Mouse (Mus musculus) megakaryocyte, embryonic 14.5 days (primary cell): ENCODE results near the gene Hpcal1. TPM values are rescaled to one million over a fixed set of nuclear protein-coding genes. Genes with fewer than 3 reads are reported as not detected.

Experiments used
- H3K27me3 ChIP-seq: replicated peaks from 2 replicates; pipeline ENCODE3; 2012; ENCODE audit warnings: inconsistent platforms
- H3K36me3 ChIP-seq: replicated peaks from 2 replicates; pipeline ENCODE3; 2012; ENCODE audit warnings: low read length, inconsistent platforms, mixed read lengths
- H3K4me1 ChIP-seq: 2 replicates; pipeline ENCODE4 v1.6.1; 2012; ENCODE audit warnings: inconsistent platforms
- H3K4me3 ChIP-seq: replicated peaks from 2 replicates; pipeline ENCODE3; 2012; ENCODE audit warnings: moderate library complexity, mild to moderate bottlenecking, inconsistent platforms
- H3K9me3 ChIP-seq: 2 replicates; pipeline ENCODE4 v1.6.1; 2012; ENCODE audit warnings: inconsistent platforms
- FLI1 ChIP-seq: IDR thresholded peaks from 2 replicates; pipeline ENCODE4 v1.6.1; 2012; ENCODE audit warnings: low read length, inconsistent platforms, mixed read lengths
- GATA1 ChIP-seq: IDR thresholded peaks from 3 replicates; pipeline ENCODE4 v1.6.1; 2012; ENCODE audit warnings: mixed read lengths, low read length, inconsistent platforms, borderline replicate concordance
- polyA plus RNA-seq: library from polyadenylated mRNA; stranded (reverse); fragments of >175 nt; gene quantifications from 2 replicates; pipeline ENCODE4 v1.2.3, GENCODE M21; 2012; ENCODE audit warnings: low replicate concordance; ENCODE audit not compliant: insufficient read depth

Gene Hpcal1
- polyA plus RNA-seq, 1 experiment = 27.1 TPM

DNA sequence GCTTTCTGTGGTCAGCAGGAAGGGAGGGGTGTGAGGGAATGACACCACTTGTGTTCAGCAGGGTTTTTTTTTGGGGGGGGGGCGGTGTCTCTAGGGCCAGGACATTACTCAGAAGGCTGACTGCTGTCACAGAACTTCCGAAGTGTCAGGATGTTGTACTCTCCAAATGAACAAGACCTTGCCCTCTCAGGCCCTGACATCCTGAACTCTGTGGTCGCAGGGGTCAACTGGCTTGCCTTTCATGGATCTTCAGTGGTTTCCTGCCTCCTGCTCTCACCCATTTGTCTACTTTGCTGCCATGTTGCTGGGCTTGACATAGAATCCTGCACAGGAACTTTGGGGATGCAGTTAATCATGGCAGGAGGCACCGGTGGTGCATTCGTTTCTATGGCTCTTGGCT is 32.1 kb upstream of the Hpcal1 start:
- peaks cover 35% of the 10 kb centered on the region for H3K9me3 ChIP-seq
- H3K36me3 ChIP-seq = no peaks in the 10 kb centered on the region
- no peak overlapping the region for H3K4me3 ChIP-seq
- H3K27me3 ChIP-seq = peaks cover 4% of the 10 kb centered on the region
- TF ChIP-seq FLI1 (no peak), GATA1 (no peak)
- peaks cover 11% of the 10 kb centered on the region for H3K4me1 ChIP-seq

DNA sequence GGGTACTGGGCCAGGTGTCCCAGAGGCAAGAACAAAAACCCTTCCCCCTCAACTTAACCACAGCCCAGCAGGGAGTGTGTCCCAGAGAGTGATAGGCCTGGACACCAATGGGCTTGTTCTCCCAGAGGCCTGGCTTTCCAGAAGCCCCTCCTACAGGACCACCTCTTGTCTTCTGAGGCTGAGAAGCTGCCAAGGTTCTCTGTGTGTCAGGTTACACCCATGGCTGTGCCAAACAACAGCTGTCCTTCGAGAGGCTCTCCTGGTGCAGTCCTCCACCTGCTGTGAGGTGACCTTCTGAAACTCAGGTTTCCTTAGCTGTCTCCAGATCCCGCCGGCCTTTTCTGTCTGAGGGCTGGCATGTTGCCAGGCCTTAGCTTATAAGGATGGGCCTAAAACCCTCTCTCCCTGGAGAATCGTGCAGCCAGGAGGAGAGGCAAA is 29.2 kb upstream of the Hpcal1 start:
- H3K27me3 ChIP-seq = peaks cover 21% of the 10 kb centered on the region
- peaks cover 15% of the 10 kb centered on the region for H3K9me3 ChIP-seq
- no peak for TF ChIP-seq FLI1
- no peak for TF ChIP-seq GATA1
- H3K36me3 ChIP-seq = no peaks in the 10 kb centered on the region
- H3K4me1 ChIP-seq = peaks cover 14% of the 10 kb centered on the region
- no peak overlapping the region for H3K4me3 ChIP-seq

- H3K4me1 ChIP-seq = peaks cover 3% of the 10 kb centered on the region; the same call in 1 of the 2 replicates
- H3K27me3 ChIP-seq = peaks cover 28% of the 10 kb centered on the region
- H3K4me3 ChIP-seq = no peak overlapping the region
- H3K36me3 ChIP-seq = no peaks in the 10 kb centered on the region
- TF ChIP-seq GATA1 = no peak
- TF ChIP-seq FLI1 = no peak
- H3K9me3 ChIP-seq = no peaks in the 10 kb centered on the region
These were observed 26.5 kb upstream of the Hpcal1 start for GRCm38 (mm10) chr12:17663991-17664635.

GRCm38 (mm10) chr12:17665906-17666326 is 24.7 kb upstream of the Hpcal1 start:
- Histone ChIP-seq H3K4me1 (peaks cover 3% of the 10 kb centered on the region; the same call in 1 of the 2 replicates), H3K4me3 (no peak overlapping the region), H3K9me3 (peaks cover 3% of the 10 kb centered on the region; the same call in 1 of the 2 replicates), H3K27me3 (peaks cover 39% of the 10 kb centered on the region), H3K36me3 (no peaks in the 10 kb centered on the region)
- TF ChIP-seq FLI1 = no peak
- no peak for TF ChIP-seq GATA1

DNA sequence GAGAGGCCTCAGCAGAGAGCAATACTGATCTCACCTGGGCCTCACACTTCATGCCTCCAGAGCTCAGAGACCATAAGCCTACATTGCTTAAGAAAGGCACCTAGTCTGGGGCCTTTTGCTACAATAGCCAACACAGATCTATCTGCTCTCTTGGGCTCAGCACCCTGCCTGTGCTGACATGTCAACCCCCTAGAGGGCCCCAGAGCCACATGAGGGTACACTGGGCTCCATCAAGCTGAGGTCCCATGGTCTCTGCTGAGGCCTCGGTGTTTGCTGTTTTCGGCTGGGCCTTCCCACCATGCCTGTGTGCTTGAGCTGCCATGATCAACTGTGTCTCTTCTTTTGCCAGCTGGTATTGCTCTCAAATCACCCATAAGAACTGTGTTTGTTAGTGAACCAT is 24.0 kb upstream of the Hpcal1 start:
- Histone ChIP-seq H3K4me3 (no peak overlapping the region), H3K4me1 (peaks cover 3% of the 10 kb centered on the region; the same call in 1 of the 2 replicates), H3K36me3 (no peaks in the 10 kb centered on the region), H3K27me3 (peaks cover 36% of the 10 kb centered on the region), H3K9me3 (peaks cover 4% of the 10 kb centered on the region; the same call in 1 of the 2 replicates)
- TF ChIP-seq FLI1 (no peak), GATA1 (no peak)

GRCm38 (mm10) chr12:17673729-17674128 is 16.9 kb upstream of the Hpcal1 start:
- Histone ChIP-seq H3K4me3 (no peak overlapping the region), H3K4me1 (peaks cover 11% of the 10 kb centered on the region), H3K36me3 (no peaks in the 10 kb centered on the region), H3K27me3 (peaks cover 47% of the 10 kb centered on the region), H3K9me3 (peaks cover 9% of the 10 kb centered on the region; the same call in 1 of the 2 replicates)
- TF ChIP-seq FLI1 (no peak), GATA1 (no peak)

- no peaks in the 10 kb centered on the region for H3K36me3 ChIP-seq
- peaks cover 11% of the 10 kb centered on the region for H3K4me1 ChIP-seq
- H3K9me3 ChIP-seq = peaks cover 9% of the 10 kb centered on the region; the same call in 1 of the 2 replicates
- TF ChIP-seq GATA1 (no peak), FLI1 (no peak)
- no peak overlapping the region for H3K4me3 ChIP-seq
- H3K27me3 ChIP-seq = peaks cover 42% of the 10 kb centered on the region
These were observed 16.4 kb upstream of the Hpcal1 start for GRCm38 (mm10) chr12:17674182-17674812.

DNA sequence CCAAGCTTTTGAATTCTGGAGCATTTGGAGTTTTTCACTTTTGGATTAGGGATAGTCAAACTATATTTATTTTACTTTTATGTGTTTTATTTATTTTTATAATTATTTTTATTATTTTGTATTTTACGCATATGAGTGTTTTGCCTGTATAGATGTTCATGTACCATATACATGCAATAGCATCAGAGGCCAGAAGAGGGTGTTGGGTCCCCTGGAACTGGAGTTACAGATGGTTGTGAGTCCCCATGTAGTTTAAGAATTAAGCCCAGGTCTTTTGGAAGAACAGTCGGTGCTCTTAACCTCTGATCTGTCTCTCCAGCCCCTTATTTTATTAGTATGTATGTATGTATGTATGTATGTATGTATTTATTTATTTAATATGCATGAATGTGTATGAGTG is 12.9 kb upstream of the Hpcal1 start:
- Histone ChIP-seq H3K27me3 (peaks cover 26% of the 10 kb centered on the region), H3K9me3 (peaks cover 20% of the 10 kb centered on the region), H3K4me1 (peaks cover 15% of the 10 kb centered on the region), H3K36me3 (no peaks in the 10 kb centered on the region), H3K4me3 (no peak overlapping the region)
- TF ChIP-seq GATA1 = no peak
- no peak for TF ChIP-seq FLI1

DNA sequence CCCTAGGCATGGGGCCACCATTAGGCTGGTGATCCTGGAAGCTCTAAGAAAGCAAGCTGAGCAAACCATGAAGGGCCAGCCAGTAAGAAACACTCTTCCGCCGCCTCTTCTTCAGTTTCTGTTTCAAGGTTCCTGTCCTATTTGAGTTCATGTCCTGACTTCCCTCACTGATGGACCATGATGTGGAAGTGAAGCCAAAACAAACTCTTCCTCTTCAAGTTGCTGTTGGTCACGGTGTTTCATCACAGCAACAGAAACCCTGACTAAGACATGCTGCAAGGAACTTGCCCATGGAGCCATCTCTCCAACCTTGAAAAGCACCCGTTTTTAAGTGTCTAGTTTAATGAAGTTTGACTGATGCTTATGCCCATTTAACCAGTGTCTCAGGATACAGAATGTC is 11.1 kb upstream of the Hpcal1 start:
- no peak overlapping the region for H3K4me3 ChIP-seq
- no peak for TF ChIP-seq GATA1
- TF ChIP-seq FLI1 = no peak
- H3K27me3 ChIP-seq = peaks cover 14% of the 10 kb centered on the region
- peaks cover 5% of the 10 kb centered on the region for H3K4me1 ChIP-seq
- H3K9me3 ChIP-seq = peaks cover 20% of the 10 kb centered on the region
- H3K36me3 ChIP-seq = no peaks in the 10 kb centered on the region

- Histone ChIP-seq H3K36me3 (no peaks in the 10 kb centered on the region), H3K4me1 (peaks cover 4% of the 10 kb centered on the region; the same call in 1 of the 2 replicates), H3K9me3 (peaks cover 20% of the 10 kb centered on the region), H3K27me3 (peaks cover 2% of the 10 kb centered on the region), H3K4me3 (no peak overlapping the region)
- TF ChIP-seq GATA1 (no peak), FLI1 (no peak)
These were observed 8.5 kb upstream of the Hpcal1 start for GRCm38 (mm10) chr12:17682161-17682560.
